Mouse (Mus musculus) embryonic facial prominence, embryonic 10.5 days (tissue): ENCODE measurements around the gene Esr1. TPM values are rescaled to one million over a fixed set of nuclear protein-coding genes. Genes with fewer than 3 reads are reported as not detected.
"Not testable (repeated sequence)": the region's sequence is repeated elsewhere in the genome, so short reads cannot be mapped to it uniquely, and the experiment has no call there.

Experiments
- DNase-seq: peaks from one replicate; pipeline ENCODE4 v3.0.0-alpha.2; 2017; ENCODE audit warnings: low spot score
- H3K27ac ChIP-seq: fragments of 300-500 bp; sonication (generic); replicated peaks from 2 replicates; pipeline ENCODE4 v1.5.1; 2016; ENCODE audit warnings: mild to moderate bottlenecking
- H3K27me3 ChIP-seq: fragments of 300-500 bp; sonication (generic); replicated peaks from 2 replicates; pipeline ENCODE4 v1.6.1; 2016; ENCODE audit warnings: low read depth, mild to moderate bottlenecking; ENCODE audit not compliant: poor library complexity, severe bottlenecking
- H3K36me3 ChIP-seq: fragments of 300-500 bp; sonication (generic); replicated peaks from 2 replicates; pipeline ENCODE4 v1.6.1; 2016; ENCODE audit warnings: mild to moderate bottlenecking, moderate library complexity
- H3K4me1 ChIP-seq: fragments of 300-500 bp; sonication (generic); 2 replicates; pipeline ENCODE4 v1.6.1; 2016
- H3K4me3 ChIP-seq: fragments of 300-500 bp; sonication (generic); 2 replicates; pipeline ENCODE4 v1.5.1; 2016; ENCODE audit warnings: mild to moderate bottlenecking, moderate library complexity
- H3K9me3 ChIP-seq: fragments of 300-500 bp; sonication (generic); 2 replicates; pipeline ENCODE4 v1.6.1; 2016; ENCODE audit warnings: mild to moderate bottlenecking
- whole genome bisulfite sequencing: fragments of 180-500 bp; shearing (Covaris S2); methylation state at CpG from one replicate; pipeline ENCODE4 v1.1.7; 2016; 5-methylcytosine and 5-hydroxymethylcytosine counted together
- polyA plus RNA-seq: library from polyadenylated mRNA; unstranded; fragments of >200 nt; fragmentation: Nextera tagmentation; extraction: Ambion mirVana; gene quantifications from 2 replicates; pipeline ENCODE4 v1.2.1, GENCODE M21; 2016

Esr1 gene
- polyA plus RNA-seq, 1 experiment from 2014 or later = 0.07 TPM

- Histone ChIP-seq H3K9me3 (no peaks in the 10 kb centered on the region), H3K27me3 (no peaks in the 10 kb centered on the region), H3K36me3 (no peaks in the 10 kb centered on the region), H3K27ac (no peak overlapping the region), H3K4me1 (no peaks in the 10 kb centered on the region), H3K4me3 (no peak overlapping the region)
- 56% methylated on average over 2 of the region's 2 CpGs for WGBS
- DNase-seq = no peak
Observed at GRCm38 (mm10) chr10:4600796-4601474, 10.5 kb upstream of the Esr1 start.

GRCm38 (mm10) chr10:4601612-4602011, 9.8 kb upstream of the Esr1 start:
- not testable (repeated sequence) for H3K9me3 ChIP-seq, DNase-seq, H3K36me3 ChIP-seq, H3K4me1 ChIP-seq, H3K27ac ChIP-seq, H3K27me3 ChIP-seq, H3K4me3 ChIP-seq

GRCm38 (mm10) chr10:4602466-4602865, 8.9 kb upstream of the Esr1 start:
- 77% methylated on average over 4 of the region's 4 CpGs for WGBS
- H3K27ac ChIP-seq = no peak overlapping the region

GRCm38 (mm10) chr10:4604527-4605209, 6.7 kb upstream of the Esr1 start:
- Histone ChIP-seq H3K36me3 (no peaks in the 10 kb centered on the region), H3K4me3 (no peak overlapping the region), H3K9me3 (no peaks in the 10 kb centered on the region; the same call in 1 of the 2 replicates), H3K27ac (no peak overlapping the region), H3K27me3 (no peaks in the 10 kb centered on the region), H3K4me1 (no peaks in the 10 kb centered on the region)
- WGBS = 88% methylated on average over 4 of the region's 4 CpGs
- DNase-seq = no peak

More at GRCm38 (mm10) chr10:4602466-4602865, 8.9 kb upstream of the Esr1 start:
- Histone ChIP-seq H3K4me3 (no peak overlapping the region), H3K9me3 (no peaks in the 10 kb centered on the region; the same call in 1 of the 2 replicates), H3K27me3 (no peaks in the 10 kb centered on the region), H3K36me3 (no peaks in the 10 kb centered on the region), H3K4me1 (no peaks in the 10 kb centered on the region)
- no peak for DNase-seq

- no peaks in the 10 kb centered on the region; the same call in 1 of the 2 replicates for H3K9me3 ChIP-seq
- no peaks in the 10 kb centered on the region for H3K36me3 ChIP-seq
- no peaks in the 10 kb centered on the region for H3K27me3 ChIP-seq
- 78% methylated on average over 2 of the region's 2 CpGs for whole genome bisulfite sequencing
- DNase-seq = no peak
- H3K27ac ChIP-seq = no peak overlapping the region
- no peak overlapping the region for H3K4me3 ChIP-seq
- H3K4me1 ChIP-seq = peaks cover 7% of the 10 kb centered on the region; the same call in 1 of the 2 replicates
Observed at GRCm38 (mm10) chr10:4610234-4610633, 1.2 kb upstream of the Esr1 start.

GRCm38 (mm10) chr10:4612313-4613036, 1.1 kb downstream of the Esr1 start:
- Histone ChIP-seq H3K4me3 (no peak overlapping the region), H3K27ac (no peak overlapping the region), H3K9me3 (no peaks in the 10 kb centered on the region), H3K27me3 (no peaks in the 10 kb centered on the region), H3K4me1 (peaks cover 7% of the 10 kb centered on the region; the same call in 1 of the 2 replicates), H3K36me3 (no peaks in the 10 kb centered on the region)
- WGBS = 82% methylated on average over 22 of the region's 22 CpGs
- no peak for DNase-seq

- Histone ChIP-seq H3K9me3 (no peaks in the 10 kb centered on the region), H3K4me1 (no peaks in the 10 kb centered on the region), H3K4me3 (no peak overlapping the region), H3K27ac (no peak overlapping the region), H3K36me3 (no peaks in the 10 kb centered on the region), H3K27me3 (no peaks in the 10 kb centered on the region)
- no peak for DNase-seq
- 93% methylated on average over 2 of the region's 2 CpGs for WGBS
Observed at GRCm38 (mm10) chr10:4618026-4618425, 6.6 kb downstream of the Esr1 start.

- Histone ChIP-seq H3K27me3 (no peaks in the 10 kb centered on the region), H3K4me3 (no peak overlapping the region), H3K36me3 (no peaks in the 10 kb centered on the region), H3K4me1 (no peaks in the 10 kb centered on the region), H3K9me3 (no peaks in the 10 kb centered on the region), H3K27ac (no peak overlapping the region)
- DNase-seq = no peak
- WGBS = 87% methylated on average over 5 of the region's 5 CpGs
Observed at GRCm38 (mm10) chr10:4618686-4619085, 7.3 kb downstream of the Esr1 start.

GRCm38 (mm10) chr10:4619426-4619825, 8.0 kb downstream of the Esr1 start:
- H3K9me3 ChIP-seq, H3K4me3 ChIP-seq, H3K27me3 ChIP-seq, H3K27ac ChIP-seq, H3K36me3 ChIP-seq, H3K4me1 ChIP-seq, DNase-seq: not testable (repeated sequence)
- WGBS = 81% methylated on average over 1 of the region's 1 CpGs

- no peak overlapping the region for H3K27ac ChIP-seq
- peak; percentile 20 for DNase-seq
- no peaks in the 10 kb centered on the region for H3K4me1 ChIP-seq
- H3K27me3 ChIP-seq = no peaks in the 10 kb centered on the region
- no peak overlapping the region for H3K4me3 ChIP-seq
- 81% methylated on average over 24 of the region's 24 CpGs for whole genome bisulfite sequencing
- H3K36me3 ChIP-seq = no peaks in the 10 kb centered on the region
- no peaks in the 10 kb centered on the region for H3K9me3 ChIP-seq
Observed at GRCm38 (mm10) chr10:4620596-4621504, 9.5 kb downstream of the Esr1 start.

- H3K27ac ChIP-seq = no peak overlapping the region
- 92% methylated on average over 5 of the region's 5 CpGs for whole genome bisulfite sequencing
Observed at GRCm38 (mm10) chr10:4621505-4621815, 10.1 kb downstream of the Esr1 start.

GRCm38 (mm10) chr10:4623319-4623718, 11.9 kb downstream of the Esr1 start:
- Histone ChIP-seq H3K4me3 (no peak overlapping the region), H3K4me1 (no peaks in the 10 kb centered on the region), H3K27me3 (no peaks in the 10 kb centered on the region), H3K36me3 (no peaks in the 10 kb centered on the region), H3K27ac (no peak overlapping the region), H3K9me3 (no peaks in the 10 kb centered on the region)
- DNase-seq = no peak

More at GRCm38 (mm10) chr10:4621505-4621815, 10.1 kb downstream of the Esr1 start:
- Histone ChIP-seq H3K27me3 (no peaks in the 10 kb centered on the region), H3K4me3 (no peak overlapping the region), H3K9me3 (no peaks in the 10 kb centered on the region), H3K4me1 (no peaks in the 10 kb centered on the region), H3K36me3 (no peaks in the 10 kb centered on the region)
- no peak for DNase-seq
